Mouse (Mus musculus): ENCODE measurements around the gene Orai2.

DNA sequence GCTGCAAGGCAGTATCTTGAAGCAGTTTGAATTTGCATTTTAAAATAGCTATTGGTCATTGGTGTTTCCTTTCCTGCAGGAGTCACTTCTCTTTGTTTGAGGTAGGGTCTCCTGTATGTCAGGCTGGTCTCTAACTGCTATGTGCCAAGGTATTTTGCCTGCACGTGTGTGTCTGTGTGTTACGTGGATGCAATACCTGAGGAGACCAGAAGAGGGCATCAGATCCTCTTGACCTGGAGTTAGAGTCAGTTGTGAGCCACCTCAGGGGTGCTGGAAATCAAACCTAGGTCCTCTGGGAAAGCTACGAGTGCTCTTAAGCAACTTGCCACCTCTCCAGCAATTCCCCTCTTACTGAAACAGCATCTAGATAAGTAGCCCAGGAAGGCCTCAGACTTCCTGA is 44.7 kb upstream of the Orai2 start:
- peak; percentile 42 for TF ChIP-seq CTCF (IDR thresholded peaks at IDR 0.05)
- TF ChIP-seq EP300 (IDR thresholded peaks at IDR 0.05) = no peak
